Mouse (Mus musculus): ENCODE data around the gene Cdc14b.

Cdc14b gene

DNA sequence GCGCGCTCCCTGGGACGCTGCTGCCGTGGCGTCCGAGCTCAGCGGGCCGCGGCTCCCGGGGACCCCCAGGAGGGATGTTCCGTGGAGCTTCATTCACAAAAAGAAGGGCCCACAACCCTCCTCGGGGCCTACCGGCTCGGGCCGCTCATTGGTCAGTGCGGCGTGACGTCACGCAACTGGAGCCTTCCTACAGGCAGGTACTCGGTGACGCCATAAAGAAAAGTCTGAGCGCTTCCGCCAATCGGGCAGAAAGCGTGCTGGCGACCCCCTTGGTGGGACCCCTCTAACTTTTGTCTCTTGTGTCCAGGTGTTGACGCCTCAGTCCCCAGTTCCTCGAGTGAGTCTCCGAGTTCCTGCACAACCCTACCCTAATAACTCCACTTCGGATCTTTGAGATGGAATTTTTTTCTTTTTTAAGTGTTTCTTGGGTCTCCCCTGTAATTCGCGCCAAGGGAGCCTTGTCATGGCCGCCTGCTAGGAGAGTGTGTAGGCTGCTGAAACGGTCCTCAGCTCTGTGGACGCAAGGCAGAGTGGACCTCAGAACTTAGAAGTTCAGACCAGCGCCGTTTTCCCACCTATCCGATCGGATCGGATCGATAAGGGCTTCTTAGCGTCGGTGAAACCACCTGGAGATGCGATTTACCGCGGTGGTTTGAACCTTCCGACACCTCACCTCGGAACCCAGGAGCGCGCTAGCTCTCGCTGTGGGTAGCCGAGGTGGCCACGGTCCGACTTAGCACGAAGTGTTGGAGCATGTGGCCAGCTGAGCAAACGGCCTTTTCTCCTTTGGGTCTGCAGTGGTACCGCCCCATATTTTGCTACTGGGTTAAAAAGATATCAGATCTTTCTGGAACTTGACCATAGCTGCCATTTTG, at the start of gene Cdc14b:
TSS of gene Cdc14b (minus strand) at position 412 of the 875 bp plus-strand sequence.
- peak; percentile 59 to 61 for DNase-seq (ENCODE audit: low spot score in 2 of 2)

DNA sequence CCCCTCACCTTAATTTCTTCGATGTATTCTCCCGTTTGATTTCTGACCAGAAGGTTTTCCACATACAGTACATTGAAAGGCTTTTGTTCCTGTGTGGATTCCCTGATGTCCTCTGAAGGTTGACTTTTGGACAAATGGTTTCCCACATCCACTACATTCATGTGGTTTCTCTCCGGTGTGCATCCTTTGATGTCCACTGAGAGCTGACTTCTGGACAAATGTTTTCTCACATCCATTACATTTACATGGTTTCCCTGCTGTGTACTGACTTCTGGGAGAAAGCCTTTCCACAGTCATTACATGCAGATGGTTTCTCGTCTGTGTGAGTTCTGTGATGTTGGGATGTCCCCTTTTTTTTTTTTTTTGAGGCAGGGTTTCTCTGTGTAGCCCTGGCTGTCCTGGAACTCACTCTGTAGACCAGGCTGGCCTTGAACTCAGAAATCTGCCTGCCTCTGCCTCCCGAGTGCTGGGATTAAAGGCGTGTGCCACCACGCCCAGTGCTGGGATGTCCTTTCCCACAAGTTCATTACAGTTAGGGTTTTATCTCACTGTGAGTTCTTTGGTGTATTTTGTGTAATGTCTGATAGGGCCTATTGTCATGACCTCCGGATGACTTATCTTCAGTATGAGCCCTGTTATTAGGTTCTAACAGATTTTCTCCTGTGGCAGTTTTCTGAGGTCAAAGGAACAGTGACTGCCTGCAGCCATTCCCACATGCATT, 47.6 kb upstream of the Cdc14b start:
- DNase-seq (ENCODE audit: low spot score in 2 of 2): no peak

DNA sequence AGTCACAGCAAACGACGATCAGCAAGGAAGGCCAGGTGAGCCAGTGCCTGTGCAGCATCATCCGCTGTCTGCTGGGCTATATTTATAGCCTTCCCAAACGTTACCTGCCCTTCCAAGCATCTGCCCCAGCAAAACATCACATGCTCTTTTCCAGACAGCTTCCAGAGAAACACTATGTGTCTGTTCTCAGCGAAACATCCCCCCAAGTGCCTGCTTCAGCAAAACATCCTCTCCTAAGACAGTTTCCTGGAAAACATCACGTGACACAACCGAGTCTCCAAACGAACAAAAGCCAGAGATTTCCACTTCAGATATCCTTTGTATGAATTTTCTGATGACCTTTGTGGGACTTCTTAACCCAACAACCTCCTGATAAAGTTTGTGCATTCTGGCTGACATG, 45.2 kb upstream of the Cdc14b start:
- no peak for DNase-seq (ENCODE audit: low spot score in 2 of 2)

DNA sequence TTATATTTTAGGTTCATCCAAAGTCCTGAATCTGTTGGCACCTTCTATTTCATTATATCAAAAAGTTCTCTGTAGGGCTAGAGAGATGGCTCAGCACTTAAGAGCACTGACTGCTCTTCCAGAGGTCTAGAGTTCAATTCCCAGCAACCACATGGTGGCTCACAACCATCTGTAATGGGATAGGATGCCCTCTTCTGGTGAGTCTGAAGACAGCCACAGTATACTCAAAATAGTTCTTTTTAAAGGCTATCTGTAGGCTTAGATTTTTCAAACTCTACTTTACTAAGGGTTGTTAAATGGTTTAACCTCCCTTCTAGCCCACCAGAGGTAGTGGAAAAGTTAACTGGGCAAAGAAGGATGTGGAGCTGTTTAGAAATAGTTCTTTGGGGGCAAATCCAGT, 44.7 kb upstream of the Cdc14b start:
- no peak for DNase-seq (ENCODE audit: low spot score in 2 of 2)

DNA sequence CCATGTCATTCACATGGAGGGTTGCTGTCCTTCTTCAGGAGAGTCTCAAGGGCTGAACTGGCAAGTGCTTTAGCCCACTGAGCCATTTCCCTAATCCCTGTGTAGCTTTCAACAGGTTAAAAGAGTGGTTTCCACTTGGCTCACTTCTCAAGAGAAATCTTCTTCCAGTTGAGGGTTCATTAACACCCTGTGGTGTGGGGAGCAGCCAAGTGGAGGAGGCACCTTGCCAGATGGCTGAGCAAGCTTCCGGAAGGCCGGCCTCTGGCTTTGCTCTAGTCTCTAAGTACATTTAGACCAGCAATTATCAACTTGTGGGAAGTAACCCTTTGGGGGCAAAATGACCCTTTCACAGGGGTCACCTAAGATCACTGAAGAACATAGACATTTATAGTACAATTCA, 43.3 kb upstream of the Cdc14b start:
- no peak for DNase-seq (ENCODE audit: low spot score in 2 of 2)

DNA sequence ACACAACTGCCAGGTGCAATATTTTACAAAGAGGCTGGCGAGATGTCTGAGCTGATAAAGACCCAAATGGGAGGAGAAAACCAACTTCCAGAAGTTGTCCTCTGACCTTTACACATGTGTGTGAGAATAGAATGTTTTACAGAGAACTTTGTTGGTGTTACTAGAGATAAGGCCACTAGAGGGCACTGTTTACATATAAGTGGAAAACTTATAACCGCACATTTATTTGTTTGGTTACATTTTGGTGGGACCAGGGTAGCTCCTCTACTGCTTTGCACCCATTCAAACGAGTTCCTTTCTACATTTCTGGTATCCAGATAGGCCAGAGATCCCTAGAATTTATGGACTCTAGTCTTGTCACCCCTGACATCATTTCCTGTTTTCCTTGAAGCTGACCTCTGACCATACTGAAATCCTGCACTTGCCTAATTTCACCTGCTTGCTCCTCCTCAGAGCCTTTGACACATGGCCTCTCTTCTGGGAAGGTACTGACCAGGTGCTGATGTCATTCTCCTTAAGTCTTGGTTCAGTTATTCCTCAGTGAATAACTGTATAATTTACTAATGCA, 40.5 kb upstream of the Cdc14b start:
- no peak for DNase-seq (ENCODE audit: low spot score in 2 of 2)

DNA sequence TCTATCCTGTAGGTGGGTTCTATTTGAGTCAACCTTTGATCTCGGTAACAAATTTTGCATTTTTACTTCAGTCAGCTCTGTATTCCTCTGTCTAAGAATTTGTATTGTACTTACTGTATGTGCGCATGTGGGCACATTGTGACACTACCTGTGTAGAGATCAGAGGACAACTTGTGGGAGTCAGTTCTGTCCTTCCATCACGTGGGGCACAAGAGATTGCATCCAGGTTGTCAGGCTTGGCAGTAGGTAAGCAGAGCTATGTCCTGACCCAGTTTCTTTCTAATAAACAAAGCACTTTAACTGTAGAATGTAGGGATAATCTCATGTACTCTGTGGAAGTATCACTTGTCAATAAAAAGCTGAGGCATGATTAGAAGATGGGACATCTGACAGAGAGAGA, 39.0 kb upstream of the Cdc14b start:
- DNase-seq (ENCODE audit: low spot score in 2 of 2): no peak

DNA sequence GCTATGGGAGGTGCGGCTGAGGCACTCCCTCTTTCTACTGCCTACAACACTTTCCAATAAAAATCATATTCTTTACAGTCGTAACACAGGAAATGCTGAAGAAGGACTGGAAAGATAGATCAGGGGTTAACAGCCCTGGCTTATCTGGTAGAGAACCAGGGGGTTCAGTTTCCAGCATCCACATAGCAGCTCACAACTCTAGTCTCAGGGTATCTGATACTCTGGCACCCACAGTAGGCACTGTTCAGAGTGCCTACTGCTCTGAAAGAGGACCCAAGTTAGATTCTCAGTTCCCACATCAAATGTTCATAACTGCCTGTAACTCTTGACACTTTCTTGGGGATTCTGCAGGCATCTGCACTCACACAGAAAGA, 37.8 kb upstream of the Cdc14b start:
- no peak for DNase-seq (ENCODE audit: low spot score in 2 of 2)

DNA sequence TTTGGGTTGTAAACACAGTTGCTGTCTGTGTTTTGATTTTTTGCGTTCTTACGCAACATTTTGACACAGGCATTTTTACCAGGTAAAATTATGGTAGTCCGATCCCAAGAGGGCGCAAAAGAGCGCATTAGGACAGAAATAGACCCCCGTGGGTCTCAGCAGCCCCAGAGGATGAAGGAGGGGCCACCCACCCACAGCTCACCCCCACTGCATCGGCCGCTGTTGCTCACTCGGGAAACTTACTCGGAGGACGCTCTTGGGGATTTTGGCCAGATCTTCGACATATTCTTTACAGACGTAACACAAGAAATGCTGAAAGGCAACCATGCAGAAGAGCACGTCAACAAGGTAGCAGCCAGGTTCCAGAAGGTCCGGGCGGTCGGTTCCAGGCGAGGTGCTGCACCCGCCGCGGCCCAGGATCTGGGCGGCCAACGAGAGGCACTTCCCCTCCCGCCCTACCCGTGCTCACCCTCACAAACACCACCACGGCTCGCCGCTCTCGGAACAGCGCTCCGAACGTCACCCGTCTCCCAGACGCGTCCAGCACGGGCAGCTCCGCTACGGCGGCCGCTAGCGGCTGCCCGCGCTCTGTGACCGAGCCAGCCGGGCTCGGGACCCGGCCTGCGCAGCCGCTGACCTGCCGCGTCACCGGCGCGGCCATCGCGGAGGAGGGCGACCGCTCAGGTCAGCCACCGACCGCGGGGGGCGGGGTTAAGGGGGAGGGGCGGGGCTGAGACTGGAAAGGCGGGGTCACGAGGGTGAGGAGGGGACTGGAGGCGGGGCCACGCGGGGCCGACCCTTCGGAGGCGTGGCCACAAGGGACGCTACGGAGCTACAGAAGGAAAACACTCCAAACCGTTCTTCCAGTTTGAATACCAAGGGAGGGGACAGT, 37.2 kb upstream of the Cdc14b start, which contains the start of gene Aaed1:
TSS of gene Aaed1 (minus strand) at position 687 of the 892 bp plus-strand sequence.
- peak; percentile 86 to 89 for DNase-seq (ENCODE audit: low spot score in 2 of 2)

DNA sequence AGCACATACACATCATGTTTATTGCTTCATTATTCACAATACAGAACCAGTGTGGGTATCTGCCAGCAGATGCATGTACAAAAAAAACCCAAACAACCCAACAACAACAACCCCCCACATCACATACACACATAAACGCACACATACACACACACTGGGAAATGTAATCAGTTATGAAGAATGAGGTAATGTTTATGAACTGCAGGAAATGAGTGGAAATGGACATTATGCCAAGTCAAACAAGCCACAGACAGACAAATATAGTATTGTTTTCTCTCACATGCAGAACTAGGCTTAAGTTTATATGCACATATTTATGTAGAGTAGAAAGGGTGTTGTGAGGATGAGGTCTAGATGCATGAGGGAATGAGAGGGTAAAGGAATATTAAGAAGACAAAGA, 36.2 kb upstream of the Cdc14b start:
- DNase-seq (ENCODE audit: low spot score in 2 of 2): no peak

DNA sequence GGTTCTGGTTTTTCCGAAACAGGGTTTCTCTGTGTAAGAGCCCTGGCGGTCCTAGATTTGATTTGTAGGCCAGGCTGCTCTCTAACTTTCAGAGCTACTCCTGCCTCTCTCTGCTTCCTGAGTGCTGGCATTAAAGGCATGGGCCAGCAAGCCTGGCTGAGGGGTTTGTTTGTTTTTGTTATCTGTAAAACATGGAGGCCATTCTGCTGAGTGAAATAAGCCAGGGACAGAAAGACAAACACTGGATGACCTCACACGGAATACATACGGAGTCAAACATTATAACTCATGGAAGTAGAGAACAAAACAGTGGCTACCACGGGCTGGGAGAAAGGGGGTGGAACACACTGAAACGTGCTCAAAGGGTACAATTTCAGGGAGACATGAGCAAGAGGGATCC, 35.5 kb upstream of the Cdc14b start:
- DNase-seq (ENCODE audit: low spot score in 2 of 2): no peak

DNA sequence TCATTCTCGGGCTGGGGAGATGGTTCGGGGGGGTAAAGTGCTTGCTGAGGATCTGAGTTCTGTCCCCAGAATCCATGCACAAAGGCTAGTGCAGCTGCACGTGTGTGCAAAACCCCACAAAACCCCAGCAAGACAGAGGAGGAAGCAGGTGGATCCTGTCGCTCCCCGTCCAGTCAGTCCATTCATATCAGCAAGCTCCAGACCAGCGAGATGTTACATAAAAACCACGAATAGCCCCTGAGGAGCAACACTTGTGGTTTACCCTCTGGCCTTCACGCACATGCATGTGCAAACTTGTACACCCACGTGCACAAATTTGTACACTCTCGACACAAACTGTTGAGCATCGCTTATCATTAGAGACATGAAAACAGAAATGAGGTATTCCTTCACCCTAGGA, 34.8 kb upstream of the Cdc14b start:
- DNase-seq (ENCODE audit: low spot score in 2 of 2): no peak

DNA sequence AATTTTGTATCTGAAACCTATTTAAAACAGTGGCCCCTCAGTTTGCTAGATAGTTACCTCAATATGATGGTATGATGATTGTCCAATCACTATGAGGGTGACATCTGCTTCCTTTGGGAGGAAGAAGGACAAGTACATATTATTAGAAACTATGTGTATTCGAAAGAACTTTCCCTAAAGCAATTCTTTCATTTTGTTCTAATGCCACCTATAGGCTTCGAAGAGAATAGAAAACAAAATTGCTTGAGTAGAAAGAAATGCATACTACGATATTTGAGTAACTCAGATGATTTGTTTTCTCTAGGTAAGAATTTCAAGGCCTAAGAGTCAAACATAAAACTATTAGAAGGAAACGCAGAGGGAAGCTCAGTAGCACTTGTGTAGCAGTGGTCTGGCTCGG, 33.9 kb upstream of the Cdc14b start:
- DNase-seq (ENCODE audit: low spot score in 2 of 2): no peak

DNA sequence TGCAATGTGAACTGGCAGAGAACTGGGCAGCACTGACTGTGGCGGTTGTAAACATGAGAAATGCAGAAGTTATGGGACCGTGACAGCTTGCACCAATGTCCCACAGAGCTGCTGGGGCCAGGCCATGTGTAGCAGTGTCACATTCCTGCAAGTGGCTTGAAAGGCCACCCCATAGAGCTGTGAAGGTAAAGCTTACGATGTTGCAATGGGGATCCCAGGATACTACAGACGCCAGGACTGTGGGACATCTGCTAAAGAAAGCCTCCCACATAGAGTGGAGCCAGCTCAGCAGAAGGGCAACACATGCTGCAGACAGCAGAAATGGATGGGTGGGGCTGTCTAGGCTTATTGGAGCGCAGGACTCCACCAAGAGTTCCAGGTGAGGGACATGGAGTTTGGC, 32.4 kb upstream of the Cdc14b start:
- no peak for DNase-seq (ENCODE audit: low spot score in 2 of 2)

DNA sequence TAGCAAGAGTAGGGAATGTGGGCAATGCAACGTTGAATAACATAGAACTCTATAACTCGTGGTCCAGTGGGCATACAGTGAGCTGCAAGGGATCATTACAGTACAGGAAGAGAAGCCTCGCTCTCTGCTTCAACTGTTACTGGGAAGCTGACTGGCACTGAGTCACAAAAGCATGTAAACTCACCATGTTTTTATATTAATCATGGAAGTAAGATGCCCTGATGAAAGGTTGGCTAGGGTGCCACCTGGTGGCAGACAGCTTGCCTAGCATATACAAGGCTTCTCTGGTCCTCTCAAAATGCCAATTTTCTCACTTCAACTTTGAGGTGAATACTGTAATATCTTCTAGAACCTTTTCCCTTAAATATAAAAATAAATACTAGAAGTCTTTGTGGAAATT, 31.0 kb upstream of the Cdc14b start:
- DNase-seq (ENCODE audit: low spot score in 2 of 2): peak in 1 of 2 experiments; percentile 16

DNA sequence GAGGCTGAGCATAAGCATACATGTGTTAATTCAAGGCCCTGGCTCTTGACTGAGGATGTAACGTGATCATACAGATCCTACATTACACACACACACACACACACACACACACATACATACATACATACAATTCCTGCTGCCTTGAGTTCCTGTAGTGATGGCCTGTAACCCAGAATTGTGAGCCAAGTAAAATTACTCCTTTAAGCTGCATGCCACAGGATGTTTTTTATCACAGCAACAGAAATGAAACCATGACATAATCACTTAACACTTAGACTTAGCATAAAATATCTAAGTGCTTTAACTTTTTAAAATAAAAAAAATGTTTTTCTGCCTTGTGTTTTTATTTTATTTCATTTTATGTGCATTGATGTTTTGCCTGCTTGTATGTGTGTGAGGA, 24.0 kb upstream of the Cdc14b start:
- DNase-seq (ENCODE audit: low spot score in 2 of 2): no peak

DNA sequence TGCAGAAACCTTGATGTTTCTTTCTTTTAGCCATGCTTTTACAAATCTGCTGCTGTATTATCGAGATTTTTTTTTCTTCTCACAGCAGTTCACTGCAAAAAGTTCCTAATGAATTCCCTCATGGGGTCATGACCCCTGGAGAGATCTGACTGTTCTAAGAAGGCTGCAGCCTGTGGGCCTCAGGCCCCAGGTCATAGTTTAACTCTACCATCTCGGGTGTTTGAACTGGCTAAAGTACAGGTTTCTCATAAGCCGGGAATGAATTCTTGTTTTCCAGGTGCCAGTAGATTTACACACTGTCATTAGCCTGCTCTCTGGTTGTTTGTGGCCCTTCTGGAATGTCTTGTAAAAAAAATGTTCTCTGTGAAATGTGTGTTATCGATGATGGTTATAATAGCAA, 11.7 kb upstream of the Cdc14b start:
- DNase-seq (ENCODE audit: low spot score in 2 of 2): no peak

DNA sequence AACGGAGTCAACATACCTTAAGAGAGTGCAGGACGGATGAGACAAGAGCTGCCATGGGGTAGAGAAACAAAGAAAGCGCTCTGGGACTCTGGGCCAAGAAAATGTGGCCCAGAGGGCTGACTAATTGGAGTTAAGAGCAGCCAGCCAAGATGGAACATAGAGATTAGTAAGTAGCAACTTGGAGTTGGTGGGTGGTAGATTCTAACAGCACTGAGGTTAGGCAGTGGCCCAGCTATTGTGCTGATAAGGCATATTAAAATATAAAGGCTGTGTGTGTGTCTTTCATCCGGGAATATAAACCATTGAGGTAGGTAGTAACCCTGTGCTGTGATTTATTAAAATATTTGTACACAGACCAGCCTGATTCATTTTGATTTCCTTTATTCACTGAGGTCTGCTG, 11.2 kb upstream of the Cdc14b start:
- DNase-seq (ENCODE audit: low spot score in 2 of 2): no peak

DNA sequence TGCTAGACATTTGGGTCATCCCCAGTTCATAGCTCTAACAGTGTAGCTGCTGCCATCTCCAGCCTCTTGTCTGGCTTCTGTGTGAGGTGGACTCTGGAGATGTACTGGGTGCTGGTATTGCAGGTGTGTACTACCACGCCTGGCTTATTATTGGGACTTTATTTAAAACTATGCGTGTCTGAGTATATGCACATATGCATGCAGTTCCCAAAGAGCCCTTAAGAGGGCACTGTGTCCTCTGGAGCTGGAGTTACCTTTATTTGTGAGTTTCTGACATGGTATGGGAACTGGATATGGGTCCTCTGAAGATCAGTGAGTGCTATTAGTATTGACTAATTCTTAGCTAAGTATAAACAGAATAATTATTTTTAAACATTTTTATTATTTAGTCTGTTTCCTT, 9.6 kb upstream of the Cdc14b start:
- no peak for DNase-seq (ENCODE audit: low spot score in 2 of 2)

DNA sequence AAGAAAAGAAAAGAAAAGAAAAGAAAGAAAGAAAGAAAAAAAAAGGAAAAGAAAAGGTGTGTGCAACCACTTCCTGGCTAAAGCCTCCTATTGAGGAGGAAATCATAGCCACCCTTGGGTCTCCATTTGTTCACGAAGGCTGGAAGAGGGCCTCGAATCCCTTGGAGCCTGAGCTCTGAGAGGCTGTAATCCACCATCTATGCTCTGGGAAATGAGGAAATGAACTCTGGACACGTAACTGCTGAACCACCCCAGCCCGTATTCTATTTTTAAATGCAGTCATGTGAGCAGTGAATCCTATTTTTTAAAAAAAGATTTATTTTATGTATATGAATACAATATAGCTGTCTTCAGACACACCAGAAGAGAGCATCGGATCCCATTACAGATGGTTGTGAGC, 5.8 kb upstream of the Cdc14b start:
- no peak for DNase-seq (ENCODE audit: low spot score in 2 of 2)

DNA sequence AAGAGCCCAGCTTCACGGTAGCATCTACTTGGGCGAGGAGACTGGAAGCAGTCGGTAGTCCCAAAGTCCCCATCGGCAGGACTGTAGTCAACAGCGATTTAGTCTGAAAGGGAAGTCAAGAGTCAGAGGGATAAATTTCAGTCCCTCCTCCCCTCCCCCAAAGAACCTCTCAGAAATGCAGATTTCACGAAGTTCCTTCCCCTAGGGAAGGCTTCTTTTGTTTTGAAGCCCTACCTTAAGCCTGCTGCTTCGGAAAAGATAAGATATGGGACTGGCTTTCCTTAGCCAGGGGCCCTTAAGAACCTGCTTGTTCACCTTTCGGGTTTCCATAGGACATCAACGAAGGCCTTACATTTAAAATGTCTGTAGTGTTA, 651 bp upstream of the Cdc14b start:
- DNase-seq (ENCODE audit: low spot score in 2 of 2): no peak
